Comparison of ENCODE assay signal across 23 mouse cellular contexts in the genomic region with DNA sequence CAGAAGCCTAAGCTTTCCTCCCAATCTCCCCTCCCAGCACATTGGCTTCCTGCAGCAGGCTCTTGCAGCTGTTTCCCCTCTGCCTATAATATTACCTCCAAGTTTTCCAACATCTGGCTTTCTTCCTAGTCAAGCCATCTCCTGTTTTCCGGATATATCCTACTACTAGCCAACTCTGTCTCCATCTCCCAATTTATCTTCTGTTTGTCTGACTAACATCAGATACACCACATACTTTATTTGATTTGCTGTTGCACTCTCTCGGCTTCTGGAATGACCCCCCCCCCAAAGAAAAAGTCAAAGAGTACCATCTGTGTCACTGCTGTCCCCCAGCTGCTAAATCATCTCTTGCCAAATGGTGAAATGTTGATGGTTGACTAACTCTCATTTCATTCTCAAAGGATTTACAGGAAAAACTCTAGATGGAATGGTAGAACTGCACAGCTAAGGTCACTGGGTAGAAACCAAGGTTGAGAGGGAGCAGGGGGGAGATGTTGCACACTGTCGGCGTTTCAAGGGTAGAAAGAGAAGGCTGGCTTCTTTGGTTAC. TPM values are rescaled to one million over a fixed set of nuclear protein-coding genes. Genes with fewer than 3 reads are reported as not detected.
DNase-seq lines count a peak whose midpoint lies in the region; ATAC-seq and TF ChIP-seq lines count a peak whose summit lies in the region.
"Had no signal": no experiment of that assay in that cellular context is flagged by ENCODE, and none has a peak within 500 bp of the region (broad histone marks: within the 10 kb centered on the region; RNA-seq: fewer than 3 reads in every experiment).

No protein-coding gene starts in this region.

- H3K27ac ChIP-seq in heart, embryonic 11.5 days (ENCODE audit: low read depth, low read length): no peak overlapping the region
- no peak overlapping the region for H3K27ac ChIP-seq in limb, embryonic 14.5 days (replicated peaks; ENCODE audit: low read depth, low read length)
- H3K27ac ChIP-seq in limb, embryonic 10.5 days: no peak overlapping the region
- H3K27ac ChIP-seq: hindbrain, embryonic 13.5 days; intestine, embryonic 15.5 days; limb, embryonic 15.5 days had no signal

- no peaks in the 10 kb centered on the region for H3K27me3 ChIP-seq in heart, embryonic 11.5 days (ENCODE audit: control insufficient read depth, insufficient read depth, low read length)
- no peaks in the 10 kb centered on the region for H3K27me3 ChIP-seq in limb, embryonic 14.5 days (ENCODE audit: control insufficient read depth, insufficient read depth, low read length)
- no peaks in the 10 kb centered on the region for H3K27me3 ChIP-seq in limb, embryonic 10.5 days (ENCODE audit: low read depth, poor library complexity, severe bottlenecking)
- H3K27me3 ChIP-seq: hindbrain, embryonic 13.5 days; intestine, embryonic 15.5 days; limb, embryonic 15.5 days had no signal

- H3K36me3 ChIP-seq in heart, embryonic 11.5 days (ENCODE audit: control insufficient read depth, insufficient read depth, low read length): no peaks in the 10 kb centered on the region
- H3K36me3 ChIP-seq in limb, embryonic 14.5 days (ENCODE audit: control insufficient read depth, insufficient read depth, low read length): no peaks in the 10 kb centered on the region
- no peaks in the 10 kb centered on the region for H3K36me3 ChIP-seq in limb, embryonic 10.5 days
- H3K36me3 ChIP-seq: hindbrain, embryonic 13.5 days; intestine, embryonic 15.5 days; limb, embryonic 15.5 days had no signal

- DNase-seq in heart, adult 18-20 months: peak; percentile 51 to 72
- DNase-seq in limb, embryonic 14.5 days (ENCODE audit: low spot score): peak; percentile 39
- DNase-seq in limb, embryonic 10.5 days (ENCODE audit: low spot score): no peak
- peak; percentile 14 for DNase-seq in heart, postnatal 4 days
- DNase-seq in lung, postnatal 4 days: peak; percentile 30 to 73
- DNase-seq in left cerebral cortex, adult 11 months (ENCODE audit: low spot score): no peak
- no peak for DNase-seq in thymus, postnatal 14 days
- DNase-seq: adrenal gland, adult 8-10 months; cerebellum, adult 18-20 months; cerebellum, postnatal 36 days; gastrocnemius, postnatal 10 days; spleen, adult 18-20 months had no signal

- no peak overlapping the region for H3K9ac ChIP-seq in heart, embryonic 11.5 days (ENCODE audit: low read depth, low read length)
- no peak overlapping the region for H3K9ac ChIP-seq in limb, embryonic 14.5 days (ENCODE audit: low read depth, low read length, severe bottlenecking)
- H3K9ac ChIP-seq: hindbrain, embryonic 13.5 days; intestine, embryonic 15.5 days; limb, embryonic 15.5 days had no signal

- 64% methylated on average over 4 of the region's 4 CpGs for WGBS in heart, embryonic 11.5 days (ENCODE audit: insufficient replicate concordance)
- WGBS in limb, embryonic 14.5 days: 63% methylated on average over 4 of the region's 4 CpGs
- 81% methylated on average over 4 of the region's 4 CpGs for WGBS in limb, embryonic 10.5 days

- no peak overlapping the region for H3K4me2 ChIP-seq in heart, embryonic 11.5 days
- H3K4me2 ChIP-seq in limb, embryonic 14.5 days (replicated peaks; ENCODE audit: low read depth, low read length, severe bottlenecking): no peak overlapping the region
- H3K4me2 ChIP-seq: hindbrain, embryonic 13.5 days; intestine, embryonic 15.5 days; limb, embryonic 15.5 days had no signal

- H3K4me3 ChIP-seq in heart, embryonic 11.5 days (ENCODE audit: low read depth, low read length): no peak overlapping the region
- H3K4me3 ChIP-seq in limb, embryonic 14.5 days (replicated peaks; ENCODE audit: low read length): no peak overlapping the region
- no peak overlapping the region for H3K4me3 ChIP-seq in limb, embryonic 10.5 days
- H3K4me3 ChIP-seq: hindbrain, embryonic 13.5 days; intestine, embryonic 15.5 days; limb, embryonic 15.5 days had no signal

- ATAC-seq in heart, embryonic 11.5 days (replicated peaks; ENCODE audit: insufficient number of reproducible peaks, low FRiP score, low TSS enrichment): no peak
- ATAC-seq in limb, embryonic 14.5 days (ENCODE audit: low FRiP score, low read depth): no peak; the same call in 1 of the 2 replicates
- ATAC-seq: forebrain, embryonic 16.5 days; intestine, embryonic 15.5 days had no signal

- H3K9me3 ChIP-seq in heart, embryonic 11.5 days (replicated peaks; ENCODE audit: control insufficient read depth, low read length): no peaks in the 10 kb centered on the region
- no peaks in the 10 kb centered on the region for H3K9me3 ChIP-seq in limb, embryonic 14.5 days (ENCODE audit: control insufficient read depth, low read length)
- no peaks in the 10 kb centered on the region for H3K9me3 ChIP-seq in limb, embryonic 10.5 days (replicated peaks)
- H3K9me3 ChIP-seq: hindbrain, embryonic 13.5 days; intestine, embryonic 15.5 days; limb, embryonic 15.5 days had no signal

- TF ChIP-seq POLR2A in limb, embryonic 14.5 days (IDR thresholded peaks at IDR 0.05; ENCODE audit: borderline replicate concordance, extremely low read depth, insufficient read depth, insufficient read length): no peak

- no peaks in the 10 kb centered on the region for H3K4me1 ChIP-seq in heart, embryonic 11.5 days (ENCODE audit: control insufficient read depth, insufficient read depth, low read length)
- no peaks in the 10 kb centered on the region for H3K4me1 ChIP-seq in limb, embryonic 14.5 days (ENCODE audit: control insufficient read depth, insufficient read depth, low read length)
- H3K4me1 ChIP-seq in limb, embryonic 10.5 days: peaks cover 13% of the 10 kb centered on the region
- H3K4me1 ChIP-seq: hindbrain, embryonic 13.5 days; intestine, embryonic 15.5 days; limb, embryonic 15.5 days had no signal

RNA-seq across cellular contexts. Expression of gene Ces1d, which starts 17.0 kb away (rescaled TPM):
- total RNA-seq in heart, adult 18-20 months (2021): 100 to 1,000 TPM; 229 to 343 TPM
- polyA plus RNA-seq in heart, embryonic 11.5 days (2014; fragmentation: Nextera tagmentation; extraction: Ambion mirVana): 0.43 TPM in 1 of 2 replicates, not detected in the other
- 0.17 and 0.20 TPM in 2 replicates for polyA plus RNA-seq in limb, embryonic 14.5 days (2012; rRNA removed)
- 0.48 TPM in 1 of 2 replicates, not detected in the other for polyA plus RNA-seq in limb, embryonic 14.5 days (2014; fragmentation: Nextera tagmentation; extraction: Ambion mirVana)
- 0.20 and 0.24 TPM in 2 replicates for polyA plus RNA-seq in limb, embryonic 10.5 days (2016; fragmentation: Nextera tagmentation; extraction: Ambion mirVana)
- 1 to 10 TPM; 3.7 to 8.5 TPM for total RNA-seq in heart, postnatal 4 days (2021)
- total RNA-seq: megakaryocyte-erythroid progenitor cell, adult 5-6 weeks had no signal
- polyA plus RNA-seq: brain, embryonic 14.5 days had no signal

RNA-seq across cellular contexts. Expression of gene Ces1e, which starts 48.8 kb away (rescaled TPM):
- under 1 TPM; 0.67 to 0.97 TPM for total RNA-seq in heart, adult 18-20 months (2021)
- 0.65 TPM in 1 of 2 replicates, not detected in the other for polyA plus RNA-seq in heart, embryonic 11.5 days (2014; fragmentation: Nextera tagmentation; extraction: Ambion mirVana)
- not detected in 2 replicates for polyA plus RNA-seq in limb, embryonic 14.5 days (2012; rRNA removed)
- polyA plus RNA-seq in limb, embryonic 14.5 days (2014; fragmentation: Nextera tagmentation; extraction: Ambion mirVana): not detected in 2 replicates
- not detected in 2 replicates for polyA plus RNA-seq in limb, embryonic 10.5 days (2016; fragmentation: Nextera tagmentation; extraction: Ambion mirVana)
- total RNA-seq in heart, postnatal 4 days (2021): 1 to 10 TPM; 1.1 to 1.2 TPM
- total RNA-seq: adrenal gland, adult 8-10 months; layer of hippocampus, adult 8-10 months; megakaryocyte-erythroid progenitor cell, adult 5-6 weeks; midbrain, postnatal 0 days had no signal
- polyA plus RNA-seq: brain, embryonic 14.5 days; embryonic facial prominence, embryonic 11.5 days; forebrain, embryonic 16.5 days; hindbrain, embryonic 13.5 days; limb, embryonic 15.5 days; midbrain, postnatal 0 days had no signal

RNA-seq across cellular contexts. Expression of gene Ces1c, which starts 49.6 kb away (rescaled TPM):
- total RNA-seq in heart, adult 18-20 months (2021): not detected
- polyA plus RNA-seq in heart, embryonic 11.5 days (2014; fragmentation: Nextera tagmentation; extraction: Ambion mirVana): not detected in 2 replicates
- polyA plus RNA-seq in limb, embryonic 14.5 days (2012; rRNA removed): not detected in 2 replicates
- polyA plus RNA-seq in limb, embryonic 14.5 days (2014; fragmentation: Nextera tagmentation; extraction: Ambion mirVana): not detected in 2 replicates
- polyA plus RNA-seq in limb, embryonic 10.5 days (2016; fragmentation: Nextera tagmentation; extraction: Ambion mirVana): not detected in 2 replicates
- total RNA-seq in heart, postnatal 4 days (2021): not detected
- total RNA-seq: layer of hippocampus, adult 8-10 months; megakaryocyte-erythroid progenitor cell, adult 5-6 weeks; midbrain, postnatal 0 days had no signal
- polyA plus RNA-seq: brain, embryonic 14.5 days; embryonic facial prominence, embryonic 11.5 days; forebrain, embryonic 16.5 days; heart, embryonic 14.5 days; hindbrain, embryonic 13.5 days; limb, embryonic 15.5 days; midbrain, postnatal 0 days had no signal

Comparison
In these comparisons a context has a peak if more than half of its experiments do, and no peak if none do; other contexts are left out.
1. DNase-seq: peak in heart, adult 18-20 months (2 of 2), limb, embryonic 14.5 days (single experiment), heart, postnatal 4 days (single experiment) and lung, postnatal 4 days (2 of 2); none in limb, embryonic 10.5 days (single experiment), left cerebral cortex, adult 11 months (single experiment) and thymus, postnatal 14 days (single experiment).